Mouse (Mus musculus) lung, embryonic 15.5 days (tissue): Measurements from ENCODE around the gene Tmc8. TPM values are rescaled to one million over a fixed set of nuclear protein-coding genes. Genes with fewer than 3 reads are reported as not detected.

Experiments used
- ATAC-seq: fragments of 200-750 bp; cut with Nextera tagmentation; 2 replicates; pipeline ENCODE4 v1.8.0; 2017; ENCODE audit warnings: moderate number of reproducible peaks, borderline replicate concordance; ENCODE audit not compliant: low FRiP score, low TSS enrichment; ENCODE audit errors: extremely low read depth
- H3K27ac ChIP-seq: fragments of 300-500 bp; sonication (generic); 2 replicates; pipeline ENCODE4 v1.5.1; 2015; ENCODE audit warnings: moderate library complexity, mild to moderate bottlenecking, inconsistent platforms
- H3K27me3 ChIP-seq: fragments of 300-500 bp; sonication (generic); 2 replicates; pipeline ENCODE4 v1.6.1; 2015; ENCODE audit warnings: inconsistent platforms
- H3K36me3 ChIP-seq: fragments of 300-500 bp; sonication (generic); 2 replicates; pipeline ENCODE4 v1.6.1; 2015; ENCODE audit warnings: inconsistent platforms
- H3K4me1 ChIP-seq: fragments of 300-500 bp; sonication (generic); 2 replicates; pipeline ENCODE4 v1.6.1; 2015; ENCODE audit warnings: inconsistent platforms
- H3K4me2 ChIP-seq: fragments of 300-500 bp; sonication (generic); 2 replicates; pipeline ENCODE4 v1.6.1; 2015; ENCODE audit warnings: inconsistent platforms, mild to moderate bottlenecking, moderate library complexity
- H3K4me3 ChIP-seq: fragments of 300-500 bp; sonication (generic); 2 replicates; pipeline ENCODE4 v1.5.1; 2015; ENCODE audit warnings: mild to moderate bottlenecking, inconsistent platforms
- H3K9ac ChIP-seq: fragments of 300-500 bp; sonication (generic); 2 replicates; pipeline ENCODE4 v1.6.1; 2015; ENCODE audit warnings: inconsistent platforms
- H3K9me3 ChIP-seq: fragments of 300-500 bp; sonication (generic); 2 replicates; pipeline ENCODE4 v1.6.1; 2016; ENCODE audit warnings: inconsistent platforms
- WGBS: fragments of 180-500 bp; shearing (Covaris S2); methylation state at CpG from one replicate; pipeline ENCODE4 v1.1.7; 2015; 5-methylcytosine and 5-hydroxymethylcytosine counted together
- polyA plus RNA-seq: library from polyadenylated mRNA; unstranded; fragments of >200 nt; fragmentation: Nextera tagmentation; extraction: Ambion mirVana; gene quantifications from 2 replicates; pipeline ENCODE4 v1.2.1, GENCODE M21; 2015

Tmc8 gene
- polyA plus RNA-seq, 1 experiment from 2014 or later = 3.2 TPM

GRCm38 (mm10) chr11:117776085-117776792 is 5.6 kb upstream of the Tmc8 start:
- no peak for ATAC-seq
- Histone ChIP-seq H3K27me3 (no peaks in the 10 kb centered on the region), H3K9me3 (no peaks in the 10 kb centered on the region), H3K9ac (no peak overlapping the region), H3K4me2 (no peak overlapping the region), H3K27ac (no peak overlapping the region), H3K4me1 (peaks cover 33% of the 10 kb centered on the region), H3K36me3 (no peaks in the 10 kb centered on the region), H3K4me3 (no peak overlapping the region)
- 90% methylated on average over 14 of the region's 14 CpGs for WGBS

- H3K4me2 ChIP-seq = no peak overlapping the region
- no peak overlapping the region for H3K4me3 ChIP-seq
- no peaks in the 10 kb centered on the region for H3K27me3 ChIP-seq
- H3K36me3 ChIP-seq = no peaks in the 10 kb centered on the region
- no peaks in the 10 kb centered on the region for H3K9me3 ChIP-seq
- no peak overlapping the region for H3K9ac ChIP-seq
- peaks cover 42% of the 10 kb centered on the region for H3K4me1 ChIP-seq
- no peak for ATAC-seq
- WGBS = 81% methylated on average over 5 of the region's 5 CpGs
- H3K27ac ChIP-seq = no peak overlapping the region
Observed at GRCm38 (mm10) chr11:117777111-117777510, 4.8 kb upstream of the Tmc8 start.

- peaks cover 49% of the 10 kb centered on the region for H3K4me1 ChIP-seq
- WGBS = 88% methylated on average over 11 of the region's 11 CpGs
Observed at GRCm38 (mm10) chr11:117778031-117778430, 3.8 kb upstream of the Tmc8 start.

GRCm38 (mm10) chr11:117778851-117779433 is 2.9 kb upstream of the Tmc8 start:
- Histone ChIP-seq H3K4me3 (peak overlapping the region; percentile 54), H3K27ac (peak overlapping the region; percentile 88), H3K9ac (peak overlapping the region; percentile 49; the same call in 1 of the 2 replicates), H3K4me2 (peak overlapping the region; percentile 98), H3K9me3 (no peaks in the 10 kb centered on the region), H3K36me3 (no peaks in the 10 kb centered on the region), H3K4me1 (peaks cover 56% of the 10 kb centered on the region), H3K27me3 (no peaks in the 10 kb centered on the region)
- ATAC-seq = no peak
- WGBS = 44% methylated on average over 12 of the region's 12 CpGs

More at GRCm38 (mm10) chr11:117778031-117778430, 3.8 kb upstream of the Tmc8 start:
- Histone ChIP-seq H3K27me3 (no peaks in the 10 kb centered on the region), H3K9ac (no peak overlapping the region), H3K36me3 (no peaks in the 10 kb centered on the region), H3K4me2 (no peak overlapping the region), H3K27ac (0 out of 2 replicates have a peak overlapping the region, but pooled peaks have one; percentile 88), H3K9me3 (no peaks in the 10 kb centered on the region), H3K4me3 (no peak overlapping the region)
- ATAC-seq = no peak

- peak; percentile 35 for ATAC-seq
- H3K4me1 ChIP-seq = peaks cover 56% of the 10 kb centered on the region
Observed at GRCm38 (mm10) chr11:117779434-117780198, 2.3 kb upstream of the Tmc8 start.

GRCm38 (mm10) chr11:117780199-117780515 is 1.7 kb upstream of the Tmc8 start:
- H3K4me2 ChIP-seq = peak overlapping the region; percentile 98
- H3K27me3 ChIP-seq = no peaks in the 10 kb centered on the region
- ATAC-seq = no peak
- H3K36me3 ChIP-seq = no peaks in the 10 kb centered on the region
- peak overlapping the region; percentile 54 for H3K4me3 ChIP-seq
- WGBS = under 1% methylated on average over 17 of the region's 17 CpGs
- peaks cover 56% of the 10 kb centered on the region for H3K4me1 ChIP-seq
- no peaks in the 10 kb centered on the region for H3K9me3 ChIP-seq
- H3K9ac ChIP-seq = peak overlapping the region; percentile 49
- peak overlapping the region; percentile 88 for H3K27ac ChIP-seq

More at GRCm38 (mm10) chr11:117779434-117780198, 2.3 kb upstream of the Tmc8 start:
- Histone ChIP-seq H3K27me3 (no peaks in the 10 kb centered on the region), H3K4me3 (peak overlapping the region; percentile 54), H3K36me3 (no peaks in the 10 kb centered on the region), H3K9me3 (no peaks in the 10 kb centered on the region), H3K4me2 (peak overlapping the region; percentile 98), H3K27ac (peak overlapping the region; percentile 88), H3K9ac (peak overlapping the region; percentile 49)
- WGBS = 1% methylated on average over 38 of the region's 38 CpGs

- H3K36me3 ChIP-seq = no peaks in the 10 kb centered on the region
- 1% methylated on average over 19 of the region's 19 CpGs for WGBS
- no peaks in the 10 kb centered on the region for H3K27me3 ChIP-seq
- peak overlapping the region; percentile 98 for H3K4me2 ChIP-seq
- H3K27ac ChIP-seq = peak overlapping the region; percentile 88
- H3K9me3 ChIP-seq = no peaks in the 10 kb centered on the region
- peak overlapping the region; percentile 54 for H3K4me3 ChIP-seq
- H3K4me1 ChIP-seq = peaks cover 56% of the 10 kb centered on the region
- peak overlapping the region; percentile 49 for H3K9ac ChIP-seq
- ATAC-seq = peak; percentile 65
Observed at GRCm38 (mm10) chr11:117780582-117781111, 1.2 kb upstream of the Tmc8 start.

GRCm38 (mm10) chr11:117781199-117781821 is 566 bp upstream of the Tmc8 start:
- ATAC-seq = no peak
- H3K27me3 ChIP-seq = no peaks in the 10 kb centered on the region
- peak overlapping the region; percentile 24; the same call in 1 of the 2 replicates for H3K9ac ChIP-seq
- peaks cover 56% of the 10 kb centered on the region for H3K4me1 ChIP-seq
- 10% methylated on average over 18 of the region's 18 CpGs for WGBS
- no peaks in the 10 kb centered on the region for H3K36me3 ChIP-seq
- H3K9me3 ChIP-seq = no peaks in the 10 kb centered on the region
- peak overlapping the region; percentile 54 for H3K4me3 ChIP-seq
- H3K27ac ChIP-seq = peak overlapping the region; percentile 88
- peak overlapping the region; percentile 98 for H3K4me2 ChIP-seq

- Histone ChIP-seq H3K4me2 (peak overlapping the region; percentile 98), H3K9ac (peak overlapping the region; percentile 32; the same call in 1 of the 2 replicates), H3K36me3 (no peaks in the 10 kb centered on the region), H3K4me3 (peak overlapping the region; percentile 54), H3K27me3 (no peaks in the 10 kb centered on the region), H3K9me3 (no peaks in the 10 kb centered on the region), H3K4me1 (peaks cover 51% of the 10 kb centered on the region), H3K27ac (peak overlapping the region; percentile 88)
- 40% methylated on average over 9 of the region's 9 CpGs for WGBS
- no peak for ATAC-seq
Observed at GRCm38 (mm10) chr11:117782705-117783034, 794 bp downstream of the Tmc8 start.

- Histone ChIP-seq H3K9me3 (no peaks in the 10 kb centered on the region), H3K27ac (peak overlapping the region; percentile 88), H3K4me2 (peak overlapping the region; percentile 98), H3K4me3 (peak overlapping the region; percentile 54), H3K27me3 (no peaks in the 10 kb centered on the region), H3K4me1 (peaks cover 51% of the 10 kb centered on the region), H3K9ac (peak overlapping the region; percentile 32), H3K36me3 (no peaks in the 10 kb centered on the region)
- ATAC-seq = 0 out of 2 replicates have a peak, but pooled peaks have one; percentile 17
- 4% methylated on average over 31 of the region's 31 CpGs for WGBS
Observed at GRCm38 (mm10) chr11:117783089-117783488, 1.2 kb downstream of the Tmc8 start.

GRCm38 (mm10) chr11:117783683-117784309 is 1.9 kb downstream of the Tmc8 start:
- peaks cover 48% of the 10 kb centered on the region for H3K4me1 ChIP-seq
- no peak; the same call in 1 of the 2 replicates for ATAC-seq
- WGBS = 43% methylated on average over 10 of the region's 10 CpGs

More at GRCm38 (mm10) chr11:117783683-117784309, 1.9 kb downstream of the Tmc8 start:
- H3K4me3 ChIP-seq = peak overlapping the region; percentile 54
- no peak overlapping the region for H3K27ac ChIP-seq
- H3K4me2 ChIP-seq = peak overlapping the region; percentile 98
- H3K9me3 ChIP-seq = no peaks in the 10 kb centered on the region
- H3K36me3 ChIP-seq = no peaks in the 10 kb centered on the region
- no peak overlapping the region; the same call in 1 of the 2 replicates for H3K9ac ChIP-seq
- H3K27me3 ChIP-seq = no peaks in the 10 kb centered on the region
